Mouse (Mus musculus): Measurements from ENCODE around the gene Prmt1. TPM values are rescaled to one million over a fixed set of nuclear protein-coding genes. Genes with fewer than 3 reads are reported as not detected.
"Not testable (repeated sequence)": the region's sequence is repeated elsewhere in the genome, so short reads cannot be mapped to it uniquely, and the experiment has no call there.

Gene Prmt1
- 824 and 992 TPM in 2 replicates for polyA plus RNA-seq (2012; rRNA removed)

GRCm38 (mm10) chr7:44986192-44986878 is at the start of gene Prmt1:
Prmt1 (minus strand) TSS chr7:44986568.
- peak; percentile 100 for DNase-seq (ENCODE audit: low read depth)
- TF ChIP-seq CTCF (IDR thresholded peaks at IDR 0.05; ENCODE audit: borderline replicate concordance, extremely low read depth, insufficient read depth, insufficient read length) (no peak), POLR2A (IDR thresholded peaks at IDR 0.05; ENCODE audit: borderline replicate concordance, extremely low read depth, insufficient read depth, insufficient read length, poor library complexity, severe bottlenecking) (peak; percentile 86; the same call in 1 of the 2 replicates)

- TF ChIP-seq CTCF (IDR thresholded peaks at IDR 0.05; ENCODE audit: borderline replicate concordance, extremely low read depth, insufficient read depth, insufficient read length) = no peak
- TF ChIP-seq POLR2A (IDR thresholded peaks at IDR 0.05; ENCODE audit: borderline replicate concordance, extremely low read depth, insufficient read depth, insufficient read length, poor library complexity, severe bottlenecking) = no peak
- DNase-seq (ENCODE audit: low read depth) = no peak
These were observed 49.3 kb upstream of the Prmt1 start for GRCm38 (mm10) chr7:45035631-45036030.

- TF ChIP-seq CTCF (IDR thresholded peaks at IDR 0.05; ENCODE audit: borderline replicate concordance, extremely low read depth, insufficient read depth, insufficient read length) = no peak
- no peak for TF ChIP-seq POLR2A (IDR thresholded peaks at IDR 0.05; ENCODE audit: borderline replicate concordance, extremely low read depth, insufficient read depth, insufficient read length, poor library complexity, severe bottlenecking)
- no peak for DNase-seq (ENCODE audit: low read depth)
These were observed 47.5 kb upstream of the Prmt1 start for GRCm38 (mm10) chr7:45033722-45034359.

GRCm38 (mm10) chr7:45030857-45031256 is 44.5 kb upstream of the Prmt1 start:
- no peak for TF ChIP-seq CTCF (IDR thresholded peaks at IDR 0.05; ENCODE audit: borderline replicate concordance, extremely low read depth, insufficient read depth, insufficient read length)
- no peak for TF ChIP-seq POLR2A (IDR thresholded peaks at IDR 0.05; ENCODE audit: borderline replicate concordance, extremely low read depth, insufficient read depth, insufficient read length, poor library complexity, severe bottlenecking)
- DNase-seq (ENCODE audit: low read depth) = no peak

GRCm38 (mm10) chr7:45029995-45030394 is 43.6 kb upstream of the Prmt1 start:
- no peak for DNase-seq (ENCODE audit: low read depth)
- TF ChIP-seq CTCF (IDR thresholded peaks at IDR 0.05; ENCODE audit: borderline replicate concordance, extremely low read depth, insufficient read depth, insufficient read length) = no peak
- TF ChIP-seq POLR2A (IDR thresholded peaks at IDR 0.05; ENCODE audit: borderline replicate concordance, extremely low read depth, insufficient read depth, insufficient read length, poor library complexity, severe bottlenecking) = no peak

GRCm38 (mm10) chr7:45028351-45028750 is 42.0 kb upstream of the Prmt1 start:
- TF ChIP-seq CTCF (IDR thresholded peaks at IDR 0.05; ENCODE audit: borderline replicate concordance, extremely low read depth, insufficient read depth, insufficient read length) = no peak
- no peak for TF ChIP-seq POLR2A (IDR thresholded peaks at IDR 0.05; ENCODE audit: borderline replicate concordance, extremely low read depth, insufficient read depth, insufficient read length, poor library complexity, severe bottlenecking)
- no peak for DNase-seq (ENCODE audit: low read depth)

- DNase-seq (ENCODE audit: low read depth) = no peak
- TF ChIP-seq POLR2A (IDR thresholded peaks at IDR 0.05; ENCODE audit: borderline replicate concordance, extremely low read depth, insufficient read depth, insufficient read length, poor library complexity, severe bottlenecking) = no peak
- TF ChIP-seq CTCF (IDR thresholded peaks at IDR 0.05; ENCODE audit: borderline replicate concordance, extremely low read depth, insufficient read depth, insufficient read length) = no peak
These were observed 41.4 kb upstream of the Prmt1 start for GRCm38 (mm10) chr7:45027761-45028160.

- peak; percentile 33 for DNase-seq (ENCODE audit: low read depth)
- TF ChIP-seq CTCF (IDR thresholded peaks at IDR 0.05; ENCODE audit: borderline replicate concordance, extremely low read depth, insufficient read depth, insufficient read length) (no peak), POLR2A (IDR thresholded peaks at IDR 0.05; ENCODE audit: borderline replicate concordance, extremely low read depth, insufficient read depth, insufficient read length, poor library complexity, severe bottlenecking) (no peak)
These were observed 39.9 kb upstream of the Prmt1 start for GRCm38 (mm10) chr7:45026256-45026655.

GRCm38 (mm10) chr7:45025601-45026220 is 39.3 kb upstream of the Prmt1 start:
- no peak for DNase-seq (ENCODE audit: low read depth)
- TF ChIP-seq POLR2A (IDR thresholded peaks at IDR 0.05; ENCODE audit: borderline replicate concordance, extremely low read depth, insufficient read depth, insufficient read length, poor library complexity, severe bottlenecking) = no peak
- TF ChIP-seq CTCF (IDR thresholded peaks at IDR 0.05; ENCODE audit: borderline replicate concordance, extremely low read depth, insufficient read depth, insufficient read length) = no peak

- DNase-seq (ENCODE audit: low read depth) = peak; percentile 17
- TF ChIP-seq POLR2A (IDR thresholded peaks at IDR 0.05; ENCODE audit: borderline replicate concordance, extremely low read depth, insufficient read depth, insufficient read length, poor library complexity, severe bottlenecking) = no peak
- no peak for TF ChIP-seq CTCF (IDR thresholded peaks at IDR 0.05; ENCODE audit: borderline replicate concordance, extremely low read depth, insufficient read depth, insufficient read length)
These were observed 38.2 kb upstream of the Prmt1 start for GRCm38 (mm10) chr7:45024281-45025248.

GRCm38 (mm10) chr7:45023711-45024110 is 37.3 kb upstream of the Prmt1 start:
- not testable (repeated sequence) for DNase-seq (ENCODE audit: low read depth)
